Mouse (Mus musculus) neural tube, embryonic 10.5 days (tissue): ENCODE measurements around the gene Vps25.

Experiments used
- DNase-seq: peaks from one replicate; pipeline ENCODE4 v3.0.0-alpha.2; 2017; ENCODE audit warnings: low spot score; ENCODE audit errors: extremely low spot score

Gene Vps25

GRCm38 (mm10) chr11:101253613-101254389 lies at the start of gene Vps25:
Vps25 (plus strand) TSS chr11:101253707.
- DNase-seq = peak; percentile 91

GRCm38 (mm10) chr11:101211970-101212369 lies 41.5 kb upstream of the Vps25 start:
- peak; percentile 36 for DNase-seq

- DNase-seq = no peak
Observed at GRCm38 (mm10) chr11:101216936-101217335, 36.6 kb upstream of the Vps25 start.

- DNase-seq = no peak
Observed at GRCm38 (mm10) chr11:101218436-101219055, 35.0 kb upstream of the Vps25 start.

GRCm38 (mm10) chr11:101220853-101221252 lies 32.7 kb upstream of the Vps25 start:
- no peak for DNase-seq

- DNase-seq = no peak
Observed at GRCm38 (mm10) chr11:101221306-101221986, 32.1 kb upstream of the Vps25 start.

- DNase-seq = no peak
Observed at GRCm38 (mm10) chr11:101224337-101224736, 29.2 kb upstream of the Vps25 start.

GRCm38 (mm10) chr11:101225331-101226064 lies 28.0 kb upstream of the Vps25 start:
- DNase-seq = no peak

- peak; percentile 88 for DNase-seq
Observed at GRCm38 (mm10) chr11:101226065-101226701, 27.3 kb upstream of the Vps25 start, which contains the start of gene Ezh1. Ezh1 (minus strand) TSS chr11:101226463.

GRCm38 (mm10) chr11:101229361-101229900 lies 24.1 kb upstream of the Vps25 start:
- no peak for DNase-seq

- no peak for DNase-seq
Observed at GRCm38 (mm10) chr11:101230061-101230511, 23.4 kb upstream of the Vps25 start.

GRCm38 (mm10) chr11:101230526-101230925 lies 23.0 kb upstream of the Vps25 start:
- DNase-seq = no peak

- DNase-seq = peak; percentile 42
Observed at GRCm38 (mm10) chr11:101230991-101231871, 22.3 kb upstream of the Vps25 start.

- DNase-seq = no peak
Observed at GRCm38 (mm10) chr11:101232010-101232839, 21.3 kb upstream of the Vps25 start.

- no peak for DNase-seq
Observed at GRCm38 (mm10) chr11:101233240-101233639, 20.3 kb upstream of the Vps25 start.

- no peak for DNase-seq
Observed at GRCm38 (mm10) chr11:101234124-101234523, 19.4 kb upstream of the Vps25 start.

GRCm38 (mm10) chr11:101235429-101235828 lies 18.1 kb upstream of the Vps25 start:
- no peak for DNase-seq

- DNase-seq = no peak
Observed at GRCm38 (mm10) chr11:101236782-101237181, 16.7 kb upstream of the Vps25 start.
